Mouse (Mus musculus) retina, postnatal 7 days (tissue): ENCODE data around the gene Gm45711.
"Not testable (repeated sequence)": the region's sequence is repeated elsewhere in the genome, so short reads cannot be mapped to it uniquely, and the experiment has no call there.

Source experiments
- DNase-seq: peaks from one replicate; pipeline ENCODE4 v3.0.0-alpha.2; 2012; ENCODE audit warnings: low read depth, low spot score

Gene Gm45711

DNA sequence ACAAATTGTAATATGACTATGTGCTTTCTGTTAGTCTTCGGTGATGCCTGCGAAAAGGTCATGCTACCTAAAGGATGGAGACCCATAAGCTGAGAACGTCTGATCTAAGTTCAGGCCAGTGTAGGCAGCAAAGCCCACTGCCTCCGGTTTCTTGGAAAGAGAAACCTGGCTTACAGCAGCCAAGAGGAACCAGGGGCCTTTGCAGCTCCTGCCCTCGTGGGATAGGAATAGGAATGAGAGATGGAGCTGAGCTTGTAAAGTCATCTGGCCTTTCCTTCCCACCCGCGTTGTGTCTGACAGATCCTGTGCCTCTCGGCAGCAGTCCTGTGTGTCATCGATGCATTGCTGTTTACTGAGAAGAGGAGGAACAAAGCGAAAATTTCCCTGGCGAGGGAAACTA lies 11.4 kb upstream of the Gm45711 start, which contains the start of gene Gm11020:
Gene Gm11020 (plus strand): TSS at position 301 of the 400 bp plus-strand sequence.
- DNase-seq, result not testable (repeated sequence)

DNA sequence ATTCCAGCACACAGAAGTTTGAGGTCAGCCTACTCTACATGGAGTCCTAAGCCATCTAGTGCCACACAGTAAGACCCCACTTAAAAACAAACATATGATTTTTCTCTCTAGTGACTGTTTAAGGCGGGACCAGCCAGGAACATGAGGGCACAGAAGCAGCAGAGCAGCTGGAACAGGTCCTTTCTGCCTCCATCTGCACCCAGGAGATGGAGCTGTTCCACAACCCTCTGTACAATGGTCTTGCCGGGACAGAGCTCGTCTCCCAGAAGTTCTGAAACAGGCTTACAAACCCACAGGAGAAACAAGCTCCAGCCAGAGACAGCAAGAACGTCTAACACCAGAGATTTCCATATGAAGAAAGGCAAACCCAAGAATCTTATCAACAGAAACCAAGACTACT lies 3.4 kb upstream of the Gm45711 start:
- DNase-seq, result no peak

DNA sequence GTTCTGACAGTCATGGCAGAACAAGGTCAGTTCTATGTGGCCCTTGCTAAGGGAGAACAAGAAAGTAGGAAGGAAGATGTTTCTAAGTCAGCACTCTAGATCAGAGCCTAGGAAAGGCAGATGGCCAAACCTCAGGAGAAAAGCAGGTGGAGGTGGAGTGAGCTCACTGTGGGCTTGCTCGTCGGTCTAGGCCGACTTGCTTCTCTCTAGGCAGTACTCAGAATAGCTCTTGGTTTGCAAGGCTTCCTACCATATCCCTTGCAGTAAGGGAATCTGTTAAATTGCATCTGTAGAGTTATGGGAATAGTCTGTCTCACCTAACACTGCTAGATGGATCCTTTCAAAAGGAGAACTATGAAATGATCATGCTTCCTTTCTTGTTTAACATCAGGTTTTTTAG lies 2.1 kb upstream of the Gm45711 start:
- DNase-seq, result not testable (repeated sequence)

DNA sequence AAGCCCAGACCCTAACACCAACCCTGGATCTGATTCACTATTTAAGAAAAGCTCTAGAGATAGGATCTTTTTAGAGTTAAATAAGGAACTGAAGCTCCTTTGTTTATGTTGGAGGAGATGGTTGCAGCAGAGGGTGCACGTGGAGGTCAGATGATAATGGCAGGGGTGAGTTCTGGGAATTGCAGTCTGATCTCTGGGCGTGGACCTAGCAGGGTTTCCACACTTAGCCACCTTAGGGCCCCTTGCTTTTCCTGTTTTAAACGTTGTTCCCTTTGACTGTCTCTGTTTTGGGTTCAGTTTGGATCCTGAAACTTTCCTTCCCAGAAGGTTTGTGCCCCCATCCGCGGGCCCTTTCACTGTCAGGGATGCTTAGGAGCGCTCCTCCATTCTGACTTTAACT lies 1.5 kb downstream of the Gm45711 start:
- DNase-seq, result not testable (repeated sequence)

DNA sequence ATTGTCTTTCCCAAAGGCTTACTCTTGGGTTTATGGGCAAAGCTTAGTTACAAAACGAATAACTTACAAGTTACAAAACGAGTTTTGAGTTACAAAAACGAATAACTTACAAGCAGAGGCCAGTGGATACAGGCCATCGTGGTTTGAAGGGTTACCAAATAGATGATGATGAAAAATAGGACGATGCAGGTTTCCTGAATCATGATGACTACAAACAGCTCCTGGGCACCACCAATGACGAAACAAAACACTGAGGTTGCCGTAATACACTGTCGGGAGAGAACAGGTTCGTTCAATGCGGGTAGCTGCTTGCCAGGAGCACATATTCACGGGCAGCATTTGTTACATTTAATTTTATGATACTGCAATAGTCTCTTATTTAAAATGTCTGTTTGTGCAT lies 4.9 kb downstream of the Gm45711 start:
- DNase-seq, result no peak

DNA sequence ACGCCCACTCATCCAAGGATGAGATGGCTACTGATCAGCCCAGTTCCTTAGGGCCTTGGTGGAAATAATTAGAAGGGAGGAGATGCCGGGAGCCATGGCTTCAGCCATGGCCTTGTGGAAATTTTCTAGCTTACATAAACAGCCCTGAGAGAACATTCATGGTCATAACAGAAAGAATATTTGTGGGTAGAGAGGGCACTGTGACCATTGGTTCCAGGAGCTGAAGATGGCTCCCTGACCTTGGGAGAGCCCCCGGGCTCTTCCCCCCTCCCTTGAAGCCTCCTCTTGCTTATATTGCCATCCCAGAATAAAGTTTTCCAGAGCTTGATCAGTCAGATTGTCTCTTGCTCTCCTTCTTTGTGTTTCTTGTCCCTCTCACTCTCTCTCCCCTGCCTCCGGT lies 7.3 kb downstream of the Gm45711 start:
- not testable (repeated sequence) for DNase-seq

DNA sequence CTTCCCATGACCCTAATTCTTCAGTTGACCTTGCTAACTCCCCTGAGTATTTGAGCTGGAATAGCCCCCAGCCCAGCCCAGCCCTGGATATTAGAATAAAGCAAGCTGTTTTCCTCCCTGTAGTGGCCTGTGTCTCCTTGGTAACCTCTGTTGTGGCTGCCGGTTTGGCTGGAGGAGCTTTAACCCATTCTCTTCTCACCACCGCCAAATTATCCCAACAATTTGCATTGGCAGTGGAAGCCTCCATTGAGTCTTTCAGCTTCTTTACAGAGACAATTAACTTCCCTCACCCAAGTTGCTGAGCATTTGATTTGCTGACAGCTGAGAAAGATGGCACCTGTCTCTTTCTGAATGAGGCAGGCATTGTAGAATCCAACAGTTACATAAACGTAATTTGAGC lies 8.3 kb downstream of the Gm45711 start:
- peak; percentile 2 for DNase-seq

DNA sequence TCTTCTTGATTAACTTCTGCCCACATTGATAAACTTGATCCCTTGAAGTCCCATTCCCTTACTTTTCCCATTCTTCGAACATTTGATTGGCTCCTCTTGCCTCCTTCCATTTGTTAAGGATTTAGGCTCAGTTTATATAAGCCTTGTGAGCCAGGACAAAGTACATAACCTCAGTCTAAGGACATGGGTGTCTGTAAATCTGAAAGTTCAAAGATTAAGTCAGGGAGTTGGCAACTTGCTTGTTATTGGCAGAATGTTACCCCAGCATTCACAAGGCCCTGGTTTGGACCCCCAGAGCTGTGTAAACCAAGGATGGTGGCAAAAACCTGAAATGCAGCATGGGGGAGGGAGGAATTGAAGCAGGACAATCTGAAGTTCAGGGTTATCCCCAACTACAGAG lies 15.5 kb downstream of the Gm45711 start:
- DNase-seq, result no peak

DNA sequence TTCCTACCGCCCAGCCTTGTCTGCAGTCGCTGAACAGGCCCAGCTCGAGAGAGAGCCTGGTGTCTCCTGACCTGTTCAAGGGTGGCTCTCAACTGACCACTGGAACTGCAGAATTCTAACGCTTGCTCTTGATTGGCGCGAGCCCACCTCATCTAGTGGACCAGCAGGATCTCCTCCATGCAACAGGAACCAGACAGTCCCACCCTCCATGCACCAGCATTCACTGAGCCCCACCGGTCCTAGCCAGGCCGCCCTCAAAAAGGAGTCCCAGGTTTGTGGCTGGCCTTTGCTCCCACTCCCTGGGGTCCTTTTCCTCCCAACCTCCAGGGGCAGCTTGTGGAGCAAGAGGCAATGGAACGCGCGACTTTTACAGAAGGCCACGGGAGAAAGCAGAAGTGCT lies 16.8 kb downstream of the Gm45711 start, which contains the start of gene Cmtm2a:
Gene Cmtm2a (minus strand): TSS at position 101 of the 400 bp plus-strand sequence.
- not testable (repeated sequence) for DNase-seq

DNA sequence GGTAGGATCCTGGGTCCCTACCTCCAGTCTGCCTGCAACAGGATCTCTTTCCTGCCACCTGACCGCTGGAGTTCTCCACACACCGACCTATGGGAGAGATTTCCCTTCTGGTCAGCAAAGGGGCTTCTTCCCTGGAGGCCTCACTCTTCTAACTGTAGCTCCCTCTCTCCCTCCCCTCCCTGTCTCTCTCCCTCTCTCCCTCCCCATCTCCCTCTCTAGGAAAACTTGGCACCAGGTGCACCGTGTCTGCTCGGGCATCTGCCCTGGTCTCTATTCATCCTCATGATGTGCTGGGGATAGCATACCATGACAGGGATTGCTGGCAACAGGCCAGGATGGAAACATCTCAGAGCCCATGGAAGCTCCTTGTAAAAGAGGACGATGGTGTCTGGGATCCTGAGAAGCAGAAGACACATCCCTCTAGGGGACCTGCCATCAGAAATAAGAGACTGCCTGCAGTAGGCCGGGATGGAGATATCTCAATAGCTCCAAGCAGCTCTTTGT lies 40.9 kb downstream of the Gm45711 start:
- DNase-seq, result no peak

DNA sequence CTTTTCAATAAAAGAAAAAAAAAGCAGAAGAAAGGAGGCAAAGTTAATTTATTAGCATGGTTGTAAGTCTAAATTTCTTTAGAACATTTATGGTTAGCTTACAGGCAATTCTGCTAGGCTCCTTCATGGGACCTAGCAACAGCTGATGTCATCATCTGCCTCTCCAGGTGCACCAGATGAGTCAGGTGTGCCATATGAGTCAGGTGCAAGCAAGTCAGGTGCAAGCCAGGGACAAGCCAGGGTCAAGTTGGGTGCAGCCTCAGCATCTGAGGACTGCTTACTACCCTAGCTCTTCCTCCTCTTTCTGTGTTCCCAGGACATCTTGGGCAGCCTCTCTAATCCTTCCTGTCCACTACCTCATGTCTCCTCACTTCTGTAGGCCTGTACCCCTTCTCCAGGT lies 41.5 kb downstream of the Gm45711 start:
- no peak for DNase-seq

DNA sequence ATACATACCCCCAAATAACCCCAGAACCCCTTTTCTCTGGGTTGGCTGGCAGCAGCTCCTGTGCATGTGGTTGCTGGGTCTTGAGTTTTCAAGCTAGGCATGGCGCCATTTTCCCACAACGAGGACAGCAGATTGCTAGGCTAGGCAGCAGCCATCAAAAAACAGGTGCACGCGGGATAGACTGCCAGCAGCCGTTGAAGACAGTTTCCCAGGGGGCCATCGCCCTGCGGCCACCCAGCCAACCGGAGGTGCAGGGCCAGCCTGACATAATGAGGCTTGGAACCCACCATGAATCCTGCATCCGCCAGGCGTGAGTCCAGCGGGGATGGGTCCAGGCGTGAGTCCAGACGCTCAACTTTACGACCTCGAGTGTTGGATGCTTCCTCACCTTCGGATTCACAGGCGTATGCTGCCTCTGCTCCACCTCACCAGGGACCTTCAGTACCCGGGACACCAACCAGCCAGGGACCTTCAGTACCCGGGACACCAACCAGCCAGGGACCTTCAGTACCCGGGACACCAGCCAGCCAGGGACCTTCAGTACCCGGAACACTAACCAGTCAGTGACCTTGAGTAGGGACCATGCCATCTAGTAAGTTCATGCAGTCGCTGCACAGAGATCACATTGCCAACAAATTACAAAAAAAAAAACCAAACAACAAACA lies 45.5 kb downstream of the Gm45711 start:
- DNase-seq, result not testable (repeated sequence)

DNA sequence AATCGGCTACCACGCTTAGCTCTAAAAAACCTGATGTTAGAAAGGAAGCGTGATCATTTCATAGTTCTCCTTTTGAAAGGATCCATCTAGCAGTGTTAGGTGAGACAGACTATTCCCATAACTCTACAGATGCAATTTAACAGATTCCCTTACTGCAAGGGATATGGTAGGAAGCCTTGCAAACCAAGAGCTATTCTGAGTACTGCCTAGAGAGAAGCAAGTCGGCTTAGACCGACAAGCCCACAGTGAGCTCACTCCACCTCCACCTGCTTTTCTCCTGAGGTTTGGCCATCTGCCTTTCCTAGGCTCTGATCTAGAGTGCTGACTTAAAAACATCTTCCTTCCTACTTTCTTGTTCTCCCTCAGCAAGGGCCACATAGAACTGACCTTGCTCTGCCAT lies 48.1 kb downstream of the Gm45711 start:
- not testable (repeated sequence) for DNase-seq

DNA sequence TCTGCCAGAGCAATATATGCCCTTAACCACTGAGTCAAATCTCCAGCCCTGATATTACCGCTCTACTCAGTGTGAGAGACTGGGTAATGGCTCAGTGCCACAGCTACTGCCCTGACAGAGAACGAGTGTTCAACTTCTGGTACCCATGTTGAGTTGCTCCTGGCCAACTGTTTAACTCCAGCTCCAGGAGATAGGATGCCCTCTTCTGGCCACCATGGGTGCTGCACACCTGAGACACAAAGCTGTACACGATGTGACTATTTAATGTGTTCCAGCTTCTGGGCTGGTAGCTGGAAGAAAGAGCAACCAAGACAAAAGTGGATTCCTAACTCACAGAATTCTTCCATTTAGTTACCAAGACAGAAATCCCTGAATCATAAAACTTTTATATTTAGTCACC lies 56.9 kb downstream of the Gm45711 start:
- DNase-seq, result no peak

DNA sequence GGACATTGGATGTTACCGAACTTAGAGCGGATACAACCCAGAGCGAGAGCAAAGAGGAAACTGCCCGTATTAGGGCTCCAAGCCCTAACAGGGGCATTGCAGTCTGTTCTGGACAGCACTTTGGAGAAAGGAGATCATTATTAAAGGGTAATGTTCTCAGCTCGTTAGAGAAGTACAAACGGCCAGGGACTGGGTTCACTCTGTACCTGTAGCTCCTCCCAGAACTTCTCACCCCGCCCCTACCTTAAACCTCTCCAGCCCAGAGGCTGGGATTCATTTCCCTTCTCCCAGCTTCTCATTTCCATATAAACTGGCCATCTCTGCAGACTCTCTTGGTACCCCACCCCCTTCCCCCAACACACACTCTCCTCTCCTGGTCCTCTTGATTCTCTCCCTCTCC lies 58.4 kb downstream of the Gm45711 start:
- no peak for DNase-seq

DNA sequence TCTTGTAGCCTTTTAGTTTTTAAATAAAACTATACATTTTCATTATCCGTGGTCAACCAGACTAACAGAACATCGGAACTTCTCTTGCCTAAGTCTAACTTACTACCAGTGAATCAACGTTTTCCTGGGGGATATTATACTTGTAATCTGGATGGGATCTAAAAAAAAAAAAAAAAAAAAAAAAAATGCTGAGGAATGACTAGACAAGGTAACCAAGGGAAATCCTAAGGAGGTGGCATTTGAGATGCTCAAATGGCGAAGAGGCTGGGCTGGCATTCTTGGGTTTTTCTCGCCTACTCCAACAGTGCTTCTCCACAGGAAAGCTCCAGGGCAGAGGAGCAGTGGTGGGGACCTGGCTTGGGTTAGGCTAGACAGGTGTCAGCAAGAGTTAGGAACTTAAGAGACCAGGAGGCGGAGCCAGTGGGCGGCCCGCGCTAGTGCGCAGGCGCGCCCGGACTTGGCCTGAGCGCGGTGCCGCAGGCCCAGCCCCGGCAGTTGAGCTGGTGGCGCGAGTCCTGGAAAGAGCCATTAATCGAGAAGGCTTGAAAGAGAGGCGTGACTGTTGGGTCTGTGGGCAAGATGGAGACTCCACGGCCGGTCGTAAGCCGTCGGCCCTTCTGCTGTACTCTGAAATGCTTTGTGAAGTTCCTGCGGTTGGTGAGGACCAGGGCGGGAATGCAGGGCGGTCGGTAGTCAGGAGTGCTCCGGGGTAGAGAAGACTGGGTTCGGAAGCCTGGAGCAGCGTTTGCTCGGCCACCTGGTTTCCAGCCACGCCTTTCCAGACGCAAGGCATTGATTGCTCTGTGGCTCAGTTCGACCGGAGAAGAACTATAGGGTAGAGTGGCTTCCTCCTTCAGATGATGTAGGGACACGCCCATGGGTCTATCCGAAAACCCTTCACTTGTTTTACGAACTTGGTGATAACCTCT lies 59.2 kb downstream of the Gm45711 start, which contains the start of gene Cklf:
Gene Cklf (plus strand): TSS at position 423 of the 929 bp plus-strand sequence.
- peak; percentile 78 for DNase-seq

DNA sequence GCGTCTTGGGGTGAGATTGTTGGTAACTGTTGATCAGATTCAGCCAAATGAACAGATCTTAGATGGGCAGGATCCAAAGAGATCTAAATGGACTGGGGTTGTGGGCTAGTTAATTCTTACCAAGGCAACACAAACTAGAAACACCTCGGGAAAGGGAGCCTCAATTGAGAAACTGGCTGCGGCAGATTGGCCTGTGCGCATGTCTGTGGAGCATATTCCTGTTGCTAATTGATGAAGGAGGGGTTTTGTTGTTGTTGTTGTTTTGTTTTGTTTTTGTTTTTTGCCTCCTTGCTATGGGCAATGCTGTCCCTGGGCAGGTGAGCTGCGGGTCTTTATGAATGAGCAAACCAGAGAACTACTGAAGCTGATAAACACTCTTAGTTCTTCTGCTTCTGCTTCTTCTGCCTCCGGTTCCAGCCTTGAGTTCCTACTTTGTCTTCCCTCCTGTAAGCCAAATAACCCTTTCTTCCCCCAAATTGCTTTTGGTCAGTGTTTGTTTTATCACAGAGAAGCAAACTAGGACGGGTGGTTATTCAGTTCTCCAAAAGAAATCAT lies 60.4 kb downstream of the Gm45711 start:
- no peak for DNase-seq

DNA sequence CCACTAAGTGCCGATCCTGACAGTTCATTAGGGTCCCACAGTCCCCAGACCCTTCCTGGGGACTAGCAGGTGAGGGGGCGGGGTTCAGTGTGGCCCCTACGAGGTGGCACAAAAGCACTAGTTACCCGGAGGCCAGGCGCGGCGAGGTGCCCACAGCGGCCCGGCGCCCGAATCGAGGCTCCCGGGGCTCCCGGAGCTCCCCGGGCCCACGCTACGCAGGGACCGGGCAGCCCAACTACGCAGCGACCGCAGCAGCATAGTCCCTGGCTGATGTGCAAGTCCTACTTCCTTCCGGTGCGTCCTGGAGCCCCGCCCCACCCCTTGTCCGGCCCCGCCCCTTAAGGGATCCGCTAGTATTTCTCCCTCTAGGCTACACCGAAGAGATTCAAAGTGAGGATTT lies 61.6 kb downstream of the Gm45711 start, which contains the start of gene Tk2:
Gene Tk2 (minus strand): TSS at position 283 of the 400 bp plus-strand sequence.
- DNase-seq, result peak; percentile 61

DNA sequence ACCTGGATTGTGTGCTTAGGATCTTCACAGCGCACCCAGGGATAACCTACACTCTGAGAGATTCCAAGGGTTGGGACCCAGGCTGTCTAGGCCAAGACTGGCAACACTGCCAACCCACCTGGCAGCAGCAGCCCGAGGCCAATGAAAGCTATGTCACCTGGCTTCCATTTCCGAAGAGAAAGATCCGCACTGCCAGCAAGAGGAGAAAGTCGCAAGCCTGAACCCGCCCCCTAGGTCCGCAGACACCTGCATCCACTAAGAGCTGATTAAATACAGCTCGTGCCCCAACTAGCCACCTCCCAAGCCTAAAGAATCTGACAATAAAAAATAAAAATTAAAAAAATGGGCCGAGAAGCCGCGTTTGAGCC lies 62.0 kb downstream of the Gm45711 start:
- DNase-seq, result no peak

DNA sequence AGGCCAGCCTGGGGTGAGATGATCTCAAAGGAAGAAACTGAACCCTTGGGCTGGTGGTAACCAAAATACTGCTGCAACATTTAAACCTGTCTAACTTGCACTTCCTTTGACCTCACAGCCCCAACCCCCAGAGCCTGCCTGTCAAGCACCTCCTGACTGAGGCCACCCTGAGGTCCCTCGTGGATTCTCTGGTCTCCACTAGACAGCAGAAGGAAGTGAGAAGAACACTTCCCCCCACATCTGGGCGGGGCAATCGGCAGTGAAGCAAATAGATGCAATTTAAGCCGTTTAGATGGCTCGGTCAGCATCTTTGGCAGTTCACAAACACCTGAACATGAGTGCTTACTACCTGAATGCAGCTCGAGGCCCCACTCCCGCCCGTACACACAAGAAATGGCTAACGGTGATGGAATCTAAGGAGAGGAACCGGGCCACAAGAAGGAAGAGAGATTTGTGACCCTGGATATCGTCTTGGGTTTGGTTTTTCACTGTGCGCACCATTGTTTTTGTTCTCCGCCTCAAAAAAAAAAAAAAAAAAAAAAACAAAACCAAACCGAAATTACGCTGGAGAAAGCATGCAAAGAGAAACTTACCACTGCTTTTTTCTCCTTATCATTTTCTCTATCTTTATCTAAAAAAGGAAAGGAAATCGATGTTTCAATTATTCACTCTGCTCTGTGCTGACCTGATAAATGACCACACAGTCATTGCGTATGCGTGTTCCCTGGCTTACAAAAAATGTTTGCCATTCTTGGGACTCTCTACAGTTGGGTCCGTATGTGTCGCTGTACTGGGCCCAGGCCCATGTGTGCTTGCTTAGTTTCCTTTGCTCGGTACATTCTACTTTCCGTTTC lies 62.6 kb downstream of the Gm45711 start:
- DNase-seq, result no peak

DNA sequence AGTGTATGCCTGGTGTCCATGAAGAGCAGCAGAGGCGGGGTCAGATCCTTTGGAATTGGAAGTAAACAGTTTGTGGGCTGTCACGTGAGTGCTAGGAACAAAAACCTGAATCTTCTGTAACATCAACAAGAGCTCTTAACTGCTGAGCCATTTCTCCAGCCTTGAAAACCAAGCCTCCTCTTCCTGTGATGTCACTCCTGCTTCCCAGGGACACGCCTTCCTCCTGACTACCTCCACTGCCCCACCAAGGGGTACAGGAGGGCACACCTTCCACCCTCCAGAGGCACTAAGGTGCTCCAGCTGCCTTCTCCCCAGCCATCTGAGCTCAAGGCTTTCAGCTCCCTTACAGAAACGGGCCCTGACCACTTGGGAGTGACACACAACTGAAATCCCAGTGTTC lies 63.3 kb downstream of the Gm45711 start:
- DNase-seq, result no peak
